Mouse (Mus musculus): ENCODE data around the gene Nell2. TPM values are rescaled to one million over a fixed set of nuclear protein-coding genes. Genes with fewer than 3 reads are reported as not detected.

The Nell2 gene
- total and polyA plus RNA-seq, 2 experiments from 2014 or later = 0.11 TPM; not detected in 1

DNA sequence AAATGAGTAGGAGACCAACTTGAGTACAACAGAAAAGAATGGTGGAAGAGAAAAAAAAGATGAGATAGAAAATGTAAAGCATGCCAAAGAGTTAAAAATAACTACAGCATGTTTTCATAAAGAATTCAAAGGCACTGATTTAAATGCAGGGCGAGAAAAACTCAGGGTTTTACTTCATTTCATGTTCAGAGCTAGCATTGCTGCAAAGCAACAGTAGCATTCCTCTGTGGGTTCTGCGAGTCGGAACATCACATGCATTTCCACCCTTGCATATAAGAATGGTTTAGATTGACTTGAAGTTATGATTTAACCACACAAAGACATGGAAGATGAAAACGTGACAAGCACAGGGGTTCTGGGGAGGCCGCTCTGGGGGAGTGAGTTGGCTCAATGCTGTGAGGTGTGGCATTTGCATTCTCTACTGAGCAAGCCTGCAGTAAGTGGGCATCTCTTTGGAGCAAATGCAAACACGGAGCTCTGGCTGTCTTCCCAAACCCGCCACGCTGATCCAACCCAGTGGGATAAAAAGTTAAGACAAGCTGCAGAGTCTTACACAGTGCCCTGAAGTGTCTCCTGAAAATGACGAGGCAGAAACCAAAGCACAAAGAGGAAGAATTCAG lies 334.6 kb downstream of the Nell2 start:
- no peak for TF ChIP-seq CTCF (IDR thresholded peaks at IDR 0.05; ENCODE audit: low read depth)
- TF ChIP-seq EP300 (IDR thresholded peaks at IDR 0.05; ENCODE audit: low read depth) = no peak
- Histone ChIP-seq H3K9ac (replicated peaks; ENCODE audit: low read depth, low read length) (no peak overlapping the region), H3K9me3 (replicated peaks; ENCODE audit: control insufficient read depth, low read length) (no peaks in the 10 kb centered on the region), H3K4me3 (ENCODE audit: low read depth, low read length) (no peak overlapping the region), H3K4me2 (ENCODE audit: low read depth, low read length) (no peak overlapping the region), H3K27me3 (ENCODE audit: control insufficient read depth, insufficient read depth, low read length) (no peaks in the 10 kb centered on the region), H3K27ac (ENCODE audit: low read depth) (no peak overlapping the region), H3K36me3 (replicated peaks; ENCODE audit: control insufficient read depth, insufficient read depth, low read length) (no peaks in the 10 kb centered on the region), H3K4me1 (ENCODE audit: control insufficient read depth, insufficient read depth) (no peaks in the 10 kb centered on the region)
- 47% methylated on average over 9 of the region's 9 CpGs for WGBS
- ATAC-seq (ENCODE audit: insufficient read depth, low read depth) (no peak), DNase-seq (ENCODE audit: low spot score) (no peak)

GRCm38 (mm10) chr15:95192951-95193350 lies 335.4 kb downstream of the Nell2 start:
- no peak overlapping the region for H3K27ac ChIP-seq (ENCODE audit: low read depth)
- no peak overlapping the region for H3K4me3 ChIP-seq (ENCODE audit: low read depth, low read length)
- WGBS = 89% methylated on average over 8 of the region's 8 CpGs
- no peak for TF ChIP-seq EP300 (IDR thresholded peaks at IDR 0.05; ENCODE audit: low read depth)
- no peak for DNase-seq (ENCODE audit: low spot score)
- H3K4me1 ChIP-seq (ENCODE audit: control insufficient read depth, insufficient read depth) = no peaks in the 10 kb centered on the region
- no peak for ATAC-seq (ENCODE audit: insufficient read depth, low read depth)
- H3K36me3 ChIP-seq (replicated peaks; ENCODE audit: control insufficient read depth, insufficient read depth, low read length) = no peaks in the 10 kb centered on the region
- H3K4me2 ChIP-seq (ENCODE audit: low read depth, low read length) = no peak overlapping the region
- H3K9ac ChIP-seq (replicated peaks; ENCODE audit: low read depth, low read length) = no peak overlapping the region
- H3K27me3 ChIP-seq (ENCODE audit: control insufficient read depth, insufficient read depth, low read length) = no peaks in the 10 kb centered on the region
- H3K9me3 ChIP-seq (replicated peaks; ENCODE audit: control insufficient read depth, low read length) = no peaks in the 10 kb centered on the region

DNA sequence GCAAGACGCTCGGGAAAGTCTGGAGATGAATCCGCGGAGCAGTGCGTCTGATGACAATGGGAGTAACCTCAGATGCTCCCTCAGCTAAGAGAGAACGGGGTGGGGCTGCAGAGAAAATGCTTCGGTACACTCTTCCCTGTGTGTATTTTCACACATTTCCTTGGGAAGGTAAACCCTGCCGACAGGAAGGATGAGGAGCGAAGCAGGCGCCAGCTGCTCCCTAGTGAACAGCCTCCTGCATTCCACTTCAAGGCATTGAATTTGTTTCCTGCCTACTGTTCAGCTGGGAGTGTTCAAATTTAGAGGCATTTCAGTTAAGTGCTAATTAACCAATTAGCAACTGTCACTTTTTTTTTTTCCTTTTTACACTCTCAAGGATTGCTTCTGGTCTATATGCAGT lies 342.1 kb downstream of the Nell2 start:
- Histone ChIP-seq H3K27ac (ENCODE audit: low read depth) (no peak overlapping the region), H3K9me3 (replicated peaks; ENCODE audit: control insufficient read depth, low read length) (no peaks in the 10 kb centered on the region), H3K36me3 (replicated peaks; ENCODE audit: control insufficient read depth, insufficient read depth, low read length) (no peaks in the 10 kb centered on the region), H3K4me2 (ENCODE audit: low read depth, low read length) (no peak overlapping the region), H3K9ac (replicated peaks; ENCODE audit: low read depth, low read length) (no peak overlapping the region), H3K27me3 (ENCODE audit: control insufficient read depth, insufficient read depth, low read length) (no peaks in the 10 kb centered on the region), H3K4me1 (ENCODE audit: control insufficient read depth, insufficient read depth) (no peaks in the 10 kb centered on the region), H3K4me3 (ENCODE audit: low read depth, low read length) (no peak overlapping the region)
- WGBS = 43% methylated on average over 10 of the region's 10 CpGs
- TF ChIP-seq EP300 (IDR thresholded peaks at IDR 0.05; ENCODE audit: low read depth) (no peak), CTCF (IDR thresholded peaks at IDR 0.05; ENCODE audit: low read depth) (no peak)
- ATAC-seq (ENCODE audit: insufficient read depth, low read depth) = no peak
- no peak for DNase-seq (ENCODE audit: low spot score)

DNA sequence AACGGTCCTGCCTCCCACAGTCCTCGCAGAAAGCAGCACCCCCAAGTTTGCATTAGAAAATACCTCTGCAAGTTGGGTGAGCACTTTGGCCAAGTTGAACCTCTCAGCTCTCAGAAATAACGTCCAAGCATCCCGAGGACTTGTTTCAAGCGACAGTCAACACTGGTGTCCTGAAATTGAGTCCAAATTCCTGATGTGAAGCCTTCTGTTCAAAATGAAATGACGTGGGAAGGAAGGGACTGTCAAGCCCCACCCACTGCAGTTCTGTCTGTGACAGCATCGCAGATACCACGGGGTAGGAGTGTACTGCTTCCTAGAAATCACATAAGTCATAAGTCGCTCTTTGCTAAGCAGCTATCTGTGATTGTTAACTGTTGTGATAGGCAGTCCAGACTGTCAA lies 342.9 kb downstream of the Nell2 start:
- WGBS = 38% methylated on average over 9 of the region's 9 CpGs
- no peak overlapping the region for H3K4me2 ChIP-seq (ENCODE audit: low read depth, low read length)
- H3K4me1 ChIP-seq (ENCODE audit: control insufficient read depth, insufficient read depth) = no peaks in the 10 kb centered on the region
- H3K27ac ChIP-seq (ENCODE audit: low read depth) = no peak overlapping the region
- no peaks in the 10 kb centered on the region for H3K9me3 ChIP-seq (replicated peaks; ENCODE audit: control insufficient read depth, low read length)
- no peaks in the 10 kb centered on the region for H3K36me3 ChIP-seq (replicated peaks; ENCODE audit: control insufficient read depth, insufficient read depth, low read length)
- H3K4me3 ChIP-seq (ENCODE audit: low read depth, low read length) = no peak overlapping the region
- TF ChIP-seq CTCF (IDR thresholded peaks at IDR 0.05; ENCODE audit: low read depth) = no peak
- no peak for TF ChIP-seq EP300 (IDR thresholded peaks at IDR 0.05; ENCODE audit: low read depth)
- no peaks in the 10 kb centered on the region for H3K27me3 ChIP-seq (ENCODE audit: control insufficient read depth, insufficient read depth, low read length)
- no peak for DNase-seq (ENCODE audit: low spot score)
- no peak for ATAC-seq (ENCODE audit: insufficient read depth, low read depth)
- H3K9ac ChIP-seq (replicated peaks; ENCODE audit: low read depth, low read length) = no peak overlapping the region

DNA sequence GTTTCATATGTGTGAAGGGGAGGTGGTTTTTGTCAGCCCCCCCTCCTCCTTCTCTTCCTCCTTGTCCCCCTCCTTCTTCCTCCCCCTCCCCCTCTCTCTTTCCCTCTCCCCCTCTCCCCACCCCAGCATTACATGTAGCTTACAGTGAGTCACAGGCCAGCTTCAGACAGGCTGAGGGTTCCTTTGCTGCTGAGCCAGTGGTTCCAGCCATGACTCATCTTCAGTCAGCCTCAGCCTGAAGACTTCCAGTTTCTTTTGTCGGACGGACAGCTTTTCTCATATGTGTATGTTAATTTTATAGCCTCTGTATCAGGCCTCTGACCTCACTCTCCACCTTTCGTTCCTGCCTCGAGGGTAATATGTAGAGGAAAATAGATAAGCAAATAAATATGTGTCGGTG lies 344.9 kb downstream of the Nell2 start:
- Histone ChIP-seq H3K4me2 (ENCODE audit: low read depth, low read length) (no peak overlapping the region), H3K36me3 (replicated peaks; ENCODE audit: control insufficient read depth, insufficient read depth, low read length) (no peaks in the 10 kb centered on the region), H3K4me3 (ENCODE audit: low read depth, low read length) (no peak overlapping the region), H3K4me1 (ENCODE audit: control insufficient read depth, insufficient read depth) (no peaks in the 10 kb centered on the region), H3K27ac (ENCODE audit: low read depth) (no peak overlapping the region), H3K9ac (replicated peaks; ENCODE audit: low read depth, low read length) (no peak overlapping the region), H3K27me3 (ENCODE audit: control insufficient read depth, insufficient read depth, low read length) (no peaks in the 10 kb centered on the region), H3K9me3 (replicated peaks; ENCODE audit: control insufficient read depth, low read length) (no peaks in the 10 kb centered on the region)
- TF ChIP-seq EP300 (IDR thresholded peaks at IDR 0.05; ENCODE audit: low read depth) (no peak), CTCF (IDR thresholded peaks at IDR 0.05; ENCODE audit: low read depth) (no peak)
- 60% methylated on average over 5 of the region's 5 CpGs for WGBS
- ATAC-seq (ENCODE audit: insufficient read depth, low read depth) (no peak), DNase-seq (ENCODE audit: low spot score) (no peak)

DNA sequence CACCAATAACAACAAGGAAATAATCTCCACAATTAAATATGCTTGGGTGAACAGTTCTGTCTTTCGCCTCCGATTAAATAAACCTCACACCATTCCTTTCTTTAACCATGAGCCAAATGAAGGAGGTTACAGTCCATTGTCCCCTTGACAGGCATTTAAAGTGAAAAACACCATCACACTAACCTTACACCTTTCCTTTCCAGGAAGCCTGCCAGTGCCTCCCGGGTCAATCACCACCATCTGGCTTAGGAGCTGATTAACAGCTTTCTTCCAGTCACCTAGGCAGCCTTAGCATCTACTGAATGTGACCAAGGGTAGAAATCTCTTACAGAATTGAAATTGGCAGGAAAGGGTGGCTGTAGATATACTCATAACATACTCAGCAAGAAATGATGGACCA lies 371.5 kb downstream of the Nell2 start:
- no peak for ATAC-seq (ENCODE audit: insufficient read depth, low read depth)
- H3K27ac ChIP-seq (ENCODE audit: low read depth) = no peak overlapping the region
- no peak for TF ChIP-seq EP300 (IDR thresholded peaks at IDR 0.05; ENCODE audit: low read depth)
- TF ChIP-seq CTCF (IDR thresholded peaks at IDR 0.05; ENCODE audit: low read depth) = no peak

More for the DNA sequence above, 371.5 kb downstream of the Nell2 start:
- DNase-seq (ENCODE audit: low spot score) = no peak
- 60% methylated on average over 3 of the region's 3 CpGs for WGBS
- H3K9ac ChIP-seq (replicated peaks; ENCODE audit: low read depth, low read length) = no peak overlapping the region
- H3K9me3 ChIP-seq (replicated peaks; ENCODE audit: control insufficient read depth, low read length) = no peaks in the 10 kb centered on the region
- H3K36me3 ChIP-seq (replicated peaks; ENCODE audit: control insufficient read depth, insufficient read depth, low read length) = no peaks in the 10 kb centered on the region
- no peak overlapping the region for H3K4me3 ChIP-seq (ENCODE audit: low read depth, low read length)
- no peaks in the 10 kb centered on the region for H3K27me3 ChIP-seq (ENCODE audit: control insufficient read depth, insufficient read depth, low read length)
- H3K4me2 ChIP-seq (ENCODE audit: low read depth, low read length) = no peak overlapping the region
- H3K4me1 ChIP-seq (ENCODE audit: control insufficient read depth, insufficient read depth) = no peaks in the 10 kb centered on the region

Data from heart, postnatal 0 days (tissue).